Mouse (Mus musculus) brain, embryonic 14.5 days (tissue): ENCODE results near the gene H6pd.

Experiments
- CTCF ChIP-seq: fragments of 200-500 bp; IDR thresholded peaks from 2 replicates; pipeline ENCODE4 v1.5.1; 2012; ENCODE audit warnings: inconsistent platforms, mild to moderate bottlenecking, moderate library complexity, borderline replicate concordance; ENCODE audit not compliant: insufficient read depth, insufficient read length; ENCODE audit errors: extremely low read depth
- POLR2A ChIP-seq: fragments of 200-500 bp; IDR thresholded peaks from 2 replicates; pipeline ENCODE4 v1.6.1; 2012; ENCODE audit warnings: mild to moderate bottlenecking, inconsistent platforms, borderline replicate concordance; ENCODE audit not compliant: poor library complexity, insufficient read depth, insufficient read length, severe bottlenecking; ENCODE audit errors: extremely low read depth

DNA sequence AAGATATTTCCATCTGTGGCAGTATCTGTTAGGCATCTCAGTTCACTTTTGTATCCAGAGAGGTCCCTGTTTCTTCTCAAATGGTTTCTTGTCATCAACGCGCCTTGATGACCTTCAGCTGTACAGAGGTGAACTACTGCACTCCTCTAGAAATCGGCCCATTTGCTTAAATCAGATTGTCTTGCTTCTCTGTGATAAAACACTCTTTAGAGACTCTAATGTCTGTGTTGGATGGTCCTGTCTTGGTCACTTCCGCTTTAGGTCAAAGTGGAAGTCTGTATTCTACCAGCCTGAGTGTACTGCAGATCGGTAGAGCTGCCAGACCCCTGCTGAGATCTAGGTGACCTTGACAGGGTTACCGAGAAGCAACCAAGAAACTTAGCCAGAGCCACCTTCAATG lies 27.3 kb upstream of the H6pd start:
- no peak for TF ChIP-seq CTCF
- no peak for TF ChIP-seq POLR2A
